Mouse (Mus musculus) kidney, adult 2 months (tissue): ENCODE results near the gene Pole4. TPM values are rescaled to one million over a fixed set of nuclear protein-coding genes. Genes with fewer than 3 reads are reported as not detected.
A peak's percentile ranks its signal among the peaks of the same experiment; 100 is the strongest.
"Not testable (repeated sequence)": the region's sequence is repeated elsewhere in the genome, so short reads cannot be mapped to it uniquely, and the experiment has no call there.

Source experiments
- DNase-seq: peaks from one replicate; pipeline ENCODE4 v3.0.0; 2021
- H3K27ac ChIP-seq: fragments of 200-500 bp; 2 replicates; pipeline ENCODE4 v1.5.1; 2012; ENCODE audit warnings: low read depth, low read length, control low read depth, inconsistent platforms; ENCODE audit not compliant: insufficient read depth
- H3K27me3 ChIP-seq: fragments of 200-500 bp; replicated peaks from 2 replicates; pipeline ENCODE4 v1.6.1; 2012; ENCODE audit warnings: mild to moderate bottlenecking, moderate library complexity, low read length, inconsistent platforms; ENCODE audit not compliant: control insufficient read depth, insufficient read depth
- H3K36me3 ChIP-seq: fragments of 200-500 bp; 2 replicates; pipeline ENCODE4 v1.6.1; 2012; ENCODE audit warnings: mild to moderate bottlenecking, moderate library complexity, low read length, inconsistent platforms; ENCODE audit not compliant: control insufficient read depth, insufficient read depth
- H3K4me1 ChIP-seq: fragments of 200-500 bp; 2 replicates; pipeline ENCODE4 v1.6.1; 2011; ENCODE audit warnings: low read length; ENCODE audit not compliant: control insufficient read depth, insufficient read depth
- H3K4me3 ChIP-seq: fragments of 200-500 bp; 2 replicates; pipeline ENCODE4 v1.5.1; 2011; ENCODE audit warnings: mild to moderate bottlenecking, low read depth, low read length, control low read depth; ENCODE audit not compliant: insufficient read depth
- CTCF ChIP-seq: fragments of 200-500 bp; conservative IDR thresholded peaks from 2 replicates; pipeline ENCODE4 v1.5.1; 2011; ENCODE audit warnings: low read depth, mild to moderate bottlenecking, control low read depth, low read length, moderate library complexity, mixed read lengths; ENCODE audit not compliant: insufficient read depth, insufficient read length
- POLR2A ChIP-seq: fragments of 200-500 bp; IDR thresholded peaks from one replicate; pipeline ENCODE4 v1.6.1; 2011; ENCODE audit warnings: low read depth, low read length, control low read depth
- WGBS: fragments of 180-500 bp; shearing (Covaris S2); methylation state at CpG from one replicate; pipeline ENCODE4 v1.1.7; 2018; 5-methylcytosine and 5-hydroxymethylcytosine counted together
- polyA plus RNA-seq: library from polyadenylated mRNA; depleted of rRNA; stranded (reverse); fragments of >200 nt; gene quantifications from 2 replicates; pipeline ENCODE4 v1.2.3, GENCODE M21; 2012

The Pole4 gene
- polyA plus RNA-seq, 1 experiment = 14.0 TPM

- no peak for DNase-seq
- TF ChIP-seq POLR2A = no peak
- no peak for TF ChIP-seq CTCF
- Histone ChIP-seq H3K27me3 (no peaks in the 10 kb centered on the region), H3K4me1 (peaks cover 2% of the 10 kb centered on the region; the same call in 1 of the 2 replicates), H3K36me3 (no peaks in the 10 kb centered on the region; the same call in 1 of the 2 replicates), H3K4me3 (peak overlapping the region; percentile 86), H3K27ac (peak overlapping the region; percentile 78)
- 30% methylated on average over 11 of the region's 11 CpGs for WGBS
Measured at GRCm38 (mm10) chr6:82653169-82653525, 52.0 kb downstream of the Pole4 start.

- peak; percentile 97 for DNase-seq
Measured at GRCm38 (mm10) chr6:82652521-82653168, 52.5 kb downstream of the Pole4 start.

GRCm38 (mm10) chr6:82649096-82649495 is 56.1 kb downstream of the Pole4 start:
- H3K4me1 ChIP-seq = peaks cover 2% of the 10 kb centered on the region; the same call in 1 of the 2 replicates
- no peak for TF ChIP-seq CTCF
- no peak for TF ChIP-seq POLR2A
- H3K27me3 ChIP-seq = no peaks in the 10 kb centered on the region
- H3K36me3 ChIP-seq = no peaks in the 10 kb centered on the region; the same call in none of the 2 replicates
- no peak overlapping the region for H3K27ac ChIP-seq
- no peak for DNase-seq
- no peak overlapping the region for H3K4me3 ChIP-seq
- 75% methylated on average over 2 of the region's 2 CpGs for WGBS

More at GRCm38 (mm10) chr6:82652521-82653168, 52.5 kb downstream of the Pole4 start:
- peaks cover 2% of the 10 kb centered on the region; the same call in 1 of the 2 replicates for H3K4me1 ChIP-seq
- no peaks in the 10 kb centered on the region; the same call in 1 of the 2 replicates for H3K36me3 ChIP-seq
- peak overlapping the region; percentile 78 for H3K27ac ChIP-seq
- peak overlapping the region; percentile 86 for H3K4me3 ChIP-seq
- under 1% methylated on average over 67 of the region's 67 CpGs for WGBS
- no peaks in the 10 kb centered on the region for H3K27me3 ChIP-seq
- TF ChIP-seq POLR2A (no peak), CTCF (no peak)

GRCm38 (mm10) chr6:82647940-82648655 is 57.1 kb downstream of the Pole4 start:
- no peak for DNase-seq
- no peaks in the 10 kb centered on the region; the same call in none of the 2 replicates for H3K36me3 ChIP-seq
- WGBS = 98% methylated on average over 1 of the region's 1 CpGs
- H3K4me3 ChIP-seq = no peak overlapping the region
- no peak for TF ChIP-seq CTCF
- TF ChIP-seq POLR2A = no peak
- no peak overlapping the region for H3K27ac ChIP-seq
- no peaks in the 10 kb centered on the region; the same call in 1 of the 2 replicates for H3K4me1 ChIP-seq
- H3K27me3 ChIP-seq = no peaks in the 10 kb centered on the region

- no peak overlapping the region for H3K27ac ChIP-seq
- no peak for DNase-seq
- WGBS = 67% methylated on average over 1 of the region's 1 CpGs
- no peaks in the 10 kb centered on the region; the same call in none of the 2 replicates for H3K36me3 ChIP-seq
- no peak overlapping the region for H3K4me3 ChIP-seq
- TF ChIP-seq CTCF (no peak), POLR2A (no peak)
- no peaks in the 10 kb centered on the region; the same call in 1 of the 2 replicates for H3K4me1 ChIP-seq
- no peaks in the 10 kb centered on the region for H3K27me3 ChIP-seq
Measured at GRCm38 (mm10) chr6:82647001-82647400, 58.2 kb downstream of the Pole4 start.

- no peak overlapping the region for H3K27ac ChIP-seq
- TF ChIP-seq POLR2A = no peak
- no peak for TF ChIP-seq CTCF
- no peaks in the 10 kb centered on the region for H3K4me1 ChIP-seq
- H3K27me3 ChIP-seq = no peaks in the 10 kb centered on the region
- DNase-seq = no peak
- 86% methylated on average over 4 of the region's 4 CpGs for WGBS
- H3K4me3 ChIP-seq = no peak overlapping the region
- no peaks in the 10 kb centered on the region for H3K36me3 ChIP-seq
Measured at GRCm38 (mm10) chr6:82640046-82640445, 65.1 kb downstream of the Pole4 start.

- not testable (repeated sequence) for H3K4me3 ChIP-seq, DNase-seq, H3K27me3 ChIP-seq, H3K4me1 ChIP-seq, H3K27ac ChIP-seq, H3K36me3 ChIP-seq
- 95% methylated on average over 7 of the region's 8 CpGs for WGBS
Measured at GRCm38 (mm10) chr6:82625331-82625730, 79.8 kb downstream of the Pole4 start.
